Mouse (Mus musculus): Measurements from ENCODE around the gene Lgals3bp. TPM values are rescaled to one million over a fixed set of nuclear protein-coding genes. Genes with fewer than 3 reads are reported as not detected.

Gene Lgals3bp
- total RNA-seq, 2 experiments from 2014 or later, result 18.3 to 18.8 TPM

- DNase-seq (ENCODE audit: low spot score in 2 of 2), result no peak
These were observed 37.9 kb downstream of the Lgals3bp start for GRCm38 (mm10) chr11:118364021-118364420.

- DNase-seq (ENCODE audit: low spot score in 2 of 2), result no peak
These were observed 38.8 kb downstream of the Lgals3bp start for GRCm38 (mm10) chr11:118362971-118363518.

GRCm38 (mm10) chr11:118362501-118362900 is 39.4 kb downstream of the Lgals3bp start:
- no peak for DNase-seq (ENCODE audit: low spot score in 2 of 2)

- no peak for DNase-seq (ENCODE audit: low spot score in 2 of 2)
These were observed 41.0 kb downstream of the Lgals3bp start for GRCm38 (mm10) chr11:118360907-118361341.

GRCm38 (mm10) chr11:118360491-118360890 is 41.4 kb downstream of the Lgals3bp start:
- DNase-seq (ENCODE audit: low spot score in 2 of 2), result no peak

GRCm38 (mm10) chr11:118355640-118356039 is 46.3 kb downstream of the Lgals3bp start, which contains the start of gene Timp2:
Gene Timp2, minus strand, starts transcription at chr11:118355740.
- DNase-seq (ENCODE audit: low spot score in 2 of 2), result no peak

- DNase-seq (ENCODE audit: low spot score in 2 of 2), result peak; percentile 74 to 87
These were observed 46.7 kb downstream of the Lgals3bp start for GRCm38 (mm10) chr11:118355205-118355604.

- no peak for DNase-seq (ENCODE audit: low spot score in 2 of 2)
These were observed 47.2 kb downstream of the Lgals3bp start for GRCm38 (mm10) chr11:118354636-118355191.

- no peak for DNase-seq (ENCODE audit: low spot score in 2 of 2)
These were observed 52.4 kb downstream of the Lgals3bp start for GRCm38 (mm10) chr11:118349494-118349893.

- no peak for DNase-seq (ENCODE audit: low spot score in 2 of 2)
These were observed 53.0 kb downstream of the Lgals3bp start for GRCm38 (mm10) chr11:118348877-118349276.

GRCm38 (mm10) chr11:118348419-118348818 is 53.5 kb downstream of the Lgals3bp start:
- DNase-seq (ENCODE audit: low spot score in 2 of 2), result no peak

GRCm38 (mm10) chr11:118347911-118348310 is 54.0 kb downstream of the Lgals3bp start:
- DNase-seq (ENCODE audit: low spot score in 2 of 2), result no peak

GRCm38 (mm10) chr11:118347391-118347790 is 54.5 kb downstream of the Lgals3bp start:
- DNase-seq (ENCODE audit: low spot score in 2 of 2), result no peak

GRCm38 (mm10) chr11:118346395-118347096 is 55.3 kb downstream of the Lgals3bp start:
- DNase-seq (ENCODE audit: low spot score in 2 of 2), result no peak

GRCm38 (mm10) chr11:118345693-118346092 is 56.2 kb downstream of the Lgals3bp start:
- no peak for DNase-seq (ENCODE audit: low spot score in 2 of 2)

- DNase-seq (ENCODE audit: low spot score in 2 of 2), result no peak
These were observed 58.3 kb downstream of the Lgals3bp start for GRCm38 (mm10) chr11:118343629-118344028.

Other genes with a start within 250 kb of the Lgals3bp start
- gene Cyth1, start 153.5 kb downstream of the Lgals3bp start, total RNA-seq (2021), result 10 to 100 TPM; 88.0 to 91.7 TPM
- 10 to 100 TPM; 25.7 to 28.3 TPM for gene Usp36, start 111.8 kb downstream of the Lgals3bp start, total RNA-seq (2021)
- 1 to 10 TPM in 1 of 2 experiments, under 1 TPM in 1; 0.61 to 1.2 TPM for gene Cep295nl, start 59.6 kb downstream of the Lgals3bp start, total RNA-seq (2021)
- 100 to 1,000 TPM; 201 to 256 TPM for gene Timp2, start 46.4 kb downstream of the Lgals3bp start, total RNA-seq (2021)
- 10 to 100 TPM; 41.4 to 44.8 TPM for gene Cant1, start 17.0 kb upstream of the Lgals3bp start, total RNA-seq (2021)
- 1 to 10 TPM; 2.0 to 2.9 TPM for gene C1qtnf1, start 26.1 kb upstream of the Lgals3bp start, total RNA-seq (2021)
- gene Engase, start 74.7 kb upstream of the Lgals3bp start, total RNA-seq (2021), result 10 to 100 TPM; 11.8 to 16.2 TPM